Mouse (Mus musculus) macrophage (primary cell): ENCODE measurements around the gene Vac14. TPM values are rescaled to one million over a fixed set of nuclear protein-coding genes. Genes with fewer than 3 reads are reported as not detected.

Source experiments
- H3K27ac ChIP-seq: fragments of 350-480 bp; formaldehyde crosslinking; 2 replicates; pipeline ENCODE4 v1.9.0; 2021
- H3K36me3 ChIP-seq: fragments of 350-480 bp; formaldehyde crosslinking; 2 replicates; pipeline ENCODE4 v1.9.0; 2021; ENCODE audit errors: inconsistent target
- H3K4me3 ChIP-seq: fragments of 350-480 bp; formaldehyde crosslinking; 2 replicates; pipeline ENCODE4 v1.9.0; 2021; ENCODE audit errors: inconsistent target
- H3K79me2 ChIP-seq: fragments of 350-480 bp; formaldehyde crosslinking; 2 replicates; pipeline ENCODE4 v1.9.0; 2021; ENCODE audit errors: inconsistent target
- WGBS: methylation state at CpG from one replicate; pipeline ENCODE4 v1.1.7; 2026; ENCODE audit warnings: inconsistent platforms; ENCODE audit not compliant: missing documents; 5-methylcytosine and 5-hydroxymethylcytosine counted together
- polyA plus RNA-seq: library from polyadenylated mRNA; stranded (reverse); fragments of 250-400 nt; gene quantifications from 3 replicates; pipeline ENCODE4 v1.2.4, GENCODE M21; 2018; ENCODE audit warnings: inconsistent platforms

The Vac14 gene
- polyA plus RNA-seq, 1 experiment from 2014 or later, result 60.1 TPM

DNA sequence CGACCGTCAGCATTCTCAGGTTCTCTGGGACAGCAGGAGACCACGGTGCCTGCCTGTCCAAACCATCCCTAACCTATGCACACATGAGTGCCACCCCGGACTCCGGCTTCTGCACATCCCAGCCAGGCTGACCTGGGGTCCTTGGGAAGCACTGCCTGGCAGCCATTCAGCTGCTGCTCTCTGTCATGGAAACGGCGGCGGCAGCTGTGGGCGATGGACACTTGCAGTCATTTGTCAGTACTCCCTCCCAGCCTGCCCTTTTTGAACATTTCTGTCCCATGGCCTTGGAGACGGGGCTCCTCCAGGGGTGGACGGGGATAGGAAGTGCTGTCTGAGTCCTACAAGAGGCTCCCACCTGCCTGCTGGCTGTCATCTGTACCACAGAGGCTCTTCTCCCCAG is 90.0 kb downstream of the Vac14 start:
- WGBS, result 96% methylated on average over 9 of the region's 11 CpGs
- H3K79me2 ChIP-seq, result no peaks in the 10 kb centered on the region
- peaks cover 67% of the 10 kb centered on the region for H3K36me3 ChIP-seq
- no peak overlapping the region for H3K27ac ChIP-seq
- H3K4me3 ChIP-seq, result no peak overlapping the region

DNA sequence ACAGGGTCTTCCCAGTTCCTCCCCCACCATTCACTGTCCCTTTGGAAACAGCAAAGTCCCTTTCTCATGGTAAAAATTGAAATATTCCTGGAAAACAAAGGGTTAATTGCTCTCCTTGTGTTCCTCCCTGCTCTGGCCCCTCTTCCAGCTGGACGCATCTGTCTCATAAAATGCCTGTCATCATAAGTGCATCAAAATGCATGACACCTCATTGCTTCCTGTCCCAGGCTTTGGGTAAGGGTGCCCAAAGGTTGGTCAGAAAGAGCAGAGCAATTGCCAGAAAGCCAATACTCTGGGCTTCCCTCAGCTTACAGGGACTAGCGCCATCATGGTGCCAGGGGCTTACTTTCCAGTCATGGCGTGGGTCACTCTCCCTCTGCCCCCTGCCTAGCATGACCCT is 92.2 kb downstream of the Vac14 start:
- H3K27ac ChIP-seq, result no peak overlapping the region
- no peaks in the 10 kb centered on the region for H3K79me2 ChIP-seq
- 96% methylated on average over 3 of the region's 3 CpGs for WGBS
- peaks cover 78% of the 10 kb centered on the region for H3K36me3 ChIP-seq
- H3K4me3 ChIP-seq, result no peak overlapping the region

DNA sequence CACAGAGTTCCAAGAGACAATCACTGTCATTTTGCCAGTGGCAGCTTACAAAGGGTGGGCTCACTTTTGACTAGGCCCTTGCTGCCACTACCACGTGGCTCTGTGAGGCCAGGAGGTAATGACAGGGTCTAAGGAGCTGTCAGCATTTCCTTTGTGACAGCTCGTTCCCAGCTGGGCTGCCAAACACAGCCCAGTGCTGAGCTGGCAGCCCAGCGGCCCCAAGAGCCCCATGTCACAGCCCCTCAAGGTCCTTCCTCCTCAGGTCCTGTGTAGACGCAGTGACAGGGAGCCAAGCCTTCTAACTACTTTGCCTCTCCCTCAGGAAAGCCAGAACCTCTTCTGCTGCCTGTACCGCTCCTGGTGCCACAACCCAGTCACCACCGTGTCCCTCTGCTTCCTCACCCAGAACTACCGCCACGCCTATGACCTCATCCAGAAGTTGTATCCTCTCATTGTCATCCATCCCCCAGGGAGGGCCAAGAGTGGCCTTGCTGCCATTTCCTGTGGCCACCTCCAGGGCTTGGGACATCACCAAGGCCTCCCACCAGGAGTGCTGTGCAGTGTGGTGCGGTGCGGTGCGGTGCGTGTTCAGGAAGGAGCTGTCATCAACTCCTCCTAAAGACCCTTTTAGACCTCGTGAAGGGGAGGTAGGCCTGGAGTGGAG is 93.0 kb downstream of the Vac14 start:
- Histone ChIP-seq H3K79me2 (no peaks in the 10 kb centered on the region), H3K27ac (no peak overlapping the region), H3K4me3 (no peak overlapping the region), H3K36me3 (peaks cover 79% of the 10 kb centered on the region)
- whole genome bisulfite sequencing, result 82% methylated on average over 13 of the region's 13 CpGs

DNA sequence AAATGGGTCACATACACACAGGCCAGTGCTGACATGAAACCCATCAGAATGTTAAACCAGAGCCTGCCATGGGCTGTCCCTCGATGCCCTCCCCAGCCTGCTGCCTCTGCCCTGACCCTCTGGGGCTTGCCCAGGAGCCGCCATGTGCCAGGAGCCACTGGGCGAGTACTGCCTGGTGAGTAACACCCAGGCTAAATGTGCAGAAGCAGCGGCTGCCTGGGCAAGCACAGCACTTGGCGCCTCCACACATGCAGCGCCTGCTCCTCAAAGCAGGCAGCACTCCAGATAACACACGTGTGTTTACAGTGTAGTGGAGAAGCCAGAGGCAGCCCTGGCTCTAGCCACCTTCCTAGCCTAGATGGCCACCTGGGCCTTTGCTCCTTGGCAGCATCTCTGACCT is 94.7 kb downstream of the Vac14 start:
- peaks cover 68% of the 10 kb centered on the region for H3K36me3 ChIP-seq

DNA sequence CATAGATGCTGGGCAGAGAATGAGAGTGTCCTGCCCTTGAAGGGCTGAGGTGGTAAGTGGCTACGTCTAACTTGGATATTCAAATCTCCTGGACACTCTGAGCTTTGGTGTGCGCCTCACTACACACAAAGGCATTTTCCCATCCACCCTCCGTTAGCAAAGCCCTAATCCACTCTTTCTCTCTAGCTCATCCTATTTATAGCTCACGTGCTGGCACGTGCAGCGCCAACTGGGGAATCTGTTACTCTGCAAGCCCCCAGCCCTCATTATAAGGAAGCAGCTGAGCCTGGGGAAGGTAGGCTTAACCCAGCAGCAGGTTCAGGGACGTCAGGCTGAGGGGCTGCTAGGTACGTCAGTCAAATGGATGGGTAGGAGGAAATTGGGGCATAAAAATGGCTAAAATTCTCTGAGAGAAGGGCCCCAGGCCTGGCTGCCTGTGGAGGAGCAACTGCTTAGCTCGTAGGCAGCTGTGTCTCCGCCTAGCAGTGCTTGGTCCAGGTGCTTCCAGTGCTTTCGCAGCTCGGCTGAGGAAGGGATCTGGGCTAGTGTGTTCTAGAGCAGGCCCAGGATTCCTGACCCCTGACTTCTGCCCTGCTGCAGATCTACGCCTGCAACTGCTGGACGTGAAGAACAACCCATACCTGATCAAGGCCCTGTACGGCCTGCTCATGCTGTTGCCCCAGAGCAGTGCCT is 96.6 kb downstream of the Vac14 start:
- no peak overlapping the region for H3K27ac ChIP-seq
- 94% methylated on average over 15 of the region's 15 CpGs for whole genome bisulfite sequencing
- peaks cover 55% of the 10 kb centered on the region for H3K36me3 ChIP-seq
- H3K4me3 ChIP-seq, result no peak overlapping the region
- no peaks in the 10 kb centered on the region for H3K79me2 ChIP-seq

More for the DNA sequence above, 94.7 kb downstream of the Vac14 start:
- 95% methylated on average over 7 of the region's 7 CpGs for WGBS
- H3K4me3 ChIP-seq, result no peak overlapping the region
- H3K79me2 ChIP-seq, result no peaks in the 10 kb centered on the region
- no peak overlapping the region for H3K27ac ChIP-seq

DNA sequence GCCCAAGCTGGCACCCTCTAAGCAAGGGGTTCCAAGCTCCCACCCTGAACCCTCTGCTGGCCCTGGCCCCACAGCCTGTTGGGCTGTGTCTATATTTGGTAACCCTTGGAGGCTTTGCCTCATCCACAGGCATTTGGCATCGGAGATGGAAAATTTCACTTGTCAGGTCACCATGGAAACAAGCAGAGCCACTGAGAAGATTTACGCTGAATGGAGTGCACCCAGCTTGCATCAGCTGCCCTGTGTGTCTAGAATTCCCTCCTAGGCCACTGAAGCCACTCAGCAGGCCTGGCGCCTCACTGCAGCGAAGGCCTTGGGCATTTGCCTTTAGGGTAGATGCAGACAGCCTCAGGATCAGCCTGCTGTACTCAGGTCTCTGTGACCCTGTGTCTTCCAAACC is 97.7 kb downstream of the Vac14 start:
- Histone ChIP-seq H3K79me2 (no peaks in the 10 kb centered on the region), H3K4me3 (no peak overlapping the region), H3K27ac (no peak overlapping the region), H3K36me3 (peaks cover 44% of the 10 kb centered on the region)
- WGBS, result 97% methylated on average over 4 of the region's 4 CpGs

DNA sequence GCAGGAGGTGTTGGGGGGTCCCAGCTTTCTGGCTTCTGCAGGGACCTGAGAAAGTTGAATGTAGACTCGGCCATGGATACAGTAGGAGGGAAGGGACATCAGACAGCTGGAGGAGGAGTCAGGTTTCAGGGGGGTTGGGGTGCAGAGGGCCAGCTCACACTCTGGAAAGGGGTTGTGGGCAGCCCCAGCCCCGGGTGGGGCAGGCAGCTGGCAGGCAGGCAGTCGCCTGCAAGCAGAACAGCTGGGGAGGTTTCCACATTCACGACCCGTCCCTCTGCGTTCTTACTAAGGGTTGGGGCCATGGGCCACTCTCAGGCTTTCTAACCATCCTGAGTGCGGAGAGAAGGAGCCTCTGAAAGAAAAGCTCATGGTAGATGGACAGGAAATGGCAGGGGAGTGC is 98.7 kb downstream of the Vac14 start:
- 89% methylated on average over 7 of the region's 7 CpGs for WGBS
- Histone ChIP-seq H3K36me3 (peaks cover 34% of the 10 kb centered on the region), H3K79me2 (no peaks in the 10 kb centered on the region), H3K4me3 (no peak overlapping the region), H3K27ac (no peak overlapping the region)

DNA sequence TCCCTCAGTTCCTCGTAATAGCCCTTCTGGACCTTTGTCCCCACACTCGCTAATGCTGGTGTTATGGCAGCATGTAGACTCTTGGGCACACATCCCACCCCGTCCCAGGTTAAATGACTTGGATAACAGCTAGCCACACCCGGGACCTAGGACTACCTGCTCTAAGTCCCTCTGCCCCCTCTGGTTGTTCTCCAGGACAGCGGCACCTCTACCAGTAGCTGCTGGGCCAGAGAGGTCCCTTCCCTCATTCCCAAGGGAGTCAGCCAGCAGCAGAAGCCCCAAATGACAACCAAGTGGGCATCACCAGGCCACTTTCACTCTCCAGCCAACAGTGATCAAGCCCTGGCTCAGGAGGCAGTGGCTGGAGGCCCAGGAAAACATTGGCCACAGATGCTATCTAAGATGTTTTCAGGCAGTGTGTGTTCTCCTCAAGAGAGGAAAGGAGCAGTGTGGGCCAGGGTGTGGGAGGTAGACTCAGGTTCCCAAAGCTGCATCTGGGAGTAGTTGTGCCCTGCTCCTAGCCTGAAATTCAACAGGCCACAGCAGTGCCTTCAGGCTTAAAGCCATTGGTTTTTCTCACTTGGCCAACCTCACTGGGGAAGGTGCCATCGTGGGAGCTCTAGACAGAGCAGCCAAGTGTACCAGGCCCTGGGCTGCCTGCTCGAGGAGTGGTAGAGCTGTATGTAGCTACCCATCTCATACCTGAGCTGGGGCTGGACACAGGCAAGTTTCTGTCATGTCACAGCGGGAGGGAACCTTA is 100.0 kb downstream of the Vac14 start:
- peaks cover 21% of the 10 kb centered on the region for H3K36me3 ChIP-seq
- no peak overlapping the region for H3K4me3 ChIP-seq
- H3K27ac ChIP-seq, result no peak overlapping the region
- WGBS, result 90% methylated on average over 8 of the region's 8 CpGs
- H3K79me2 ChIP-seq, result no peaks in the 10 kb centered on the region

DNA sequence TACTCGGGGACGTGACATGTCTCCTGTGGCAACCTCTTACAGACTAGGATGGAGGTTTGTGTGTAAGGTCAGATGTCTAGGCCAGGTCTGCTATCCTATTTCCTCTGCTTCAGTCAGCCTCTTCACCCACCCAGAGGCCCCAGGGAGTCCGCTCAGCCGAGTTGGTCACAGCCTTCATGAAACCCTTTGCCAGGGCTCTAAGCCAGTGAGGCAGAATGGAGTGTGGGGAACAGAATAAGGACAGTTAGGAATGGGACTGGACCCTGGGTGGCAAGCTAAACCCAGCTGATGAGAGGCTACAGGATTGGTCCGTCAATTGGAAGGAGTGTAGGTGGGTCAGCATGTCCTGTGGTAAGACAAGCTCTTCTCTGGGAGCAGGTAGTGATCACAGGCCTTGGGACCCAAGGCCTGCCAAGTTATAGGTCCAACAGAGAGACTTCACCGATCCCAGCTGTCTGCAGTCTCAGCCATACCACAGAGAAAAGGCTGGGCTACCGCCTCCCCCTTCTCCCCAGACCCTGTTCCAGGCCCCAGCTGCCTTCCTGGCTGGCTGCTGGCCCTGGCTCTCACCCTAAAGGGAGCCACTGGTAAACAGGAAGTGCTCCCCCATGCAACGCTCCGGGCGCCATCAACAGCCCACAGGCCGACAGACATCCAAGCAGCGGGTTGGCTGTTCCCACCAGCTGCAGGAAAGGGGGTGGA is 100.7 kb downstream of the Vac14 start:
- Histone ChIP-seq H3K36me3 (peaks cover 15% of the 10 kb centered on the region; the same call in 1 of the 2 replicates), H3K4me3 (no peak overlapping the region), H3K79me2 (no peaks in the 10 kb centered on the region), H3K27ac (no peak overlapping the region)
- WGBS, result 47% methylated on average over 12 of the region's 12 CpGs

DNA sequence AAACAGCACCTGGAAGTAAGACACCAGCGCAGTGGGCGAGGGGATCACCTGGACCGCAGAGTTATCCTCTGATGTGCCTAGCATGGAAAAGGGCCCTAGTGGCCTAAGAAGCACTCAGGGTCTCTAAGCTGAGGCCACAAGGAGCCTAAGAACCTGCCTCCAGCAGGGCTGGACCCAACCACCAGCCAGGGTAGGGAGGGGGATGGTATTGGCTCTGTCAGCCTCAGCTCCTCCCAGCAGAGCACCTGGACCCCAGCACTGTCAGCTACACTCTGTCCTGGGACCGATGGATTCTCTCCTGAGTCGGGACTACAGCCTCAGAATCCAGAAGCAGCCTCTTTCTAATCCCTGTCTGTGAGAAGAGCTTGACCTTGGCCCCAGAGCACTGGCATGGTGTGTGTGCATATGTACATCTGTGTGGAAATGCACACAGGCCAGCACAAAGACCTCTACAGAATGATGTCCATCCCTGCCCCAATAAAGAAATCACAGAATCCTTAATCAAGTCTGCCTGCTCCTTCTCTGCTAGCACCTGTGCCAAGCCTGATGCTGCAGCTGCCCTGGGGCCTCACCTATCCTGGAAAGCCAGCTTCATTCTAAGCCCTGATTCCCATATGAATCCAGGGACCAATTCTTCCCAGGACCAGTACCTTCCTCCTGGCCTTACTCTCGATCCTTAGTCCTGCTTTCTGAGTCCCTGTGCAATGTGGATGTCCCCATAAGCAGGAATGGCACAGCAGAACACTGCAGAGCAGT is 101.7 kb downstream of the Vac14 start:
- Histone ChIP-seq H3K27ac (no peak overlapping the region), H3K79me2 (no peaks in the 10 kb centered on the region), H3K4me3 (no peak overlapping the region), H3K36me3 (0 out of 2 replicates have a peak, but pooled peaks cover 6% of the 10 kb centered on the region)
- WGBS, result 87% methylated on average over 6 of the region's 6 CpGs

DNA sequence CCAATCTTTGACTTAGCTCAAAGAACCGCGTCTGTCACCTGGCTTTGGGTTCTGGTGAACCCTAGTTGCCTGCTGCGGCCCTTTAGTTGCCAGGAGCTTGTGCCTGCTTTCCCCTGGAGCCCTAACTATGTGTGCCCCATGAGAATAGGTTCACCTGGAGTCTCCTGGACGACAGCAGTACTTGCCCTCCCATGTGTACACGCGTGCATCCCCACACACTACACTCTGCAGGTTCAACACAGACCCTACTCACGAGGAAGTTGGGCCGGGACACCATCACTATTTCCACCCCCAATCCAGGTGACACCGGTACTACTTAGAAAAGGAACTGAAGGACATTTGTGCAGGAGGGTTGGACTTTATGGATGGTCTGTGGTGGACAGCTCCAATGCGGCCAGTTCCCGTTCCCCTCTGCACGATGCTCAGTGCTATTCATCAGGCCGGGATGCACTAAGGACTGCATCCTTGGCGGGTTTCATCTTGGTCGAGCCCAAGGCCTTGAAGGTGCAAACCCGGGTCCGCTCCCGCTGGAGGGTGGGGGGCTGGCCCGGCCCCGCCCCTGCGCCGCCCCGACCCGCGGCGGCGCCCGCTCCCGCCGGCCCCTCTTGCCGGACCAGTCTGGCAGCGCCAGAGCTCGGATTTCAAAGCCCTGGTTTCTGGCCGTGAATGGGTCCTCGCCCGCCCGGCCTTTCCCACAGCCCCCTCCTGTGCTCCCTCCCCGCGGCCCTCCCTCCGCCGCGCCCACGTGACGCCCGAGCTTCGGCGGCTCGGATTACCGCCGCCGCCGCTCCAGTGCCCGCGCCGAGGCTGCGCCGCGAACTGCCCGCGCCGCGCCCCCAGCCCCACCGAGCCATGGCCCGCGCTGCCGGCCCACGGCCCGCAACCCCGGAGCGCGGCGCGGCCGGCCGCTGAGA is 102.6 kb downstream of the Vac14 start, which contains the start of gene Mtss1l:
Mtss1l (plus strand) TSS at position 792 of the 914 bp plus-strand sequence.
- Histone ChIP-seq H3K36me3 (no peaks in the 10 kb centered on the region), H3K27ac (no peak within 1 kb of the TSS), H3K79me2 (no peaks in the 10 kb centered on the region), H3K4me3 (no peak within 1 kb of the TSS)
- 12% methylated on average over 75 of the region's 75 CpGs for WGBS

DNA sequence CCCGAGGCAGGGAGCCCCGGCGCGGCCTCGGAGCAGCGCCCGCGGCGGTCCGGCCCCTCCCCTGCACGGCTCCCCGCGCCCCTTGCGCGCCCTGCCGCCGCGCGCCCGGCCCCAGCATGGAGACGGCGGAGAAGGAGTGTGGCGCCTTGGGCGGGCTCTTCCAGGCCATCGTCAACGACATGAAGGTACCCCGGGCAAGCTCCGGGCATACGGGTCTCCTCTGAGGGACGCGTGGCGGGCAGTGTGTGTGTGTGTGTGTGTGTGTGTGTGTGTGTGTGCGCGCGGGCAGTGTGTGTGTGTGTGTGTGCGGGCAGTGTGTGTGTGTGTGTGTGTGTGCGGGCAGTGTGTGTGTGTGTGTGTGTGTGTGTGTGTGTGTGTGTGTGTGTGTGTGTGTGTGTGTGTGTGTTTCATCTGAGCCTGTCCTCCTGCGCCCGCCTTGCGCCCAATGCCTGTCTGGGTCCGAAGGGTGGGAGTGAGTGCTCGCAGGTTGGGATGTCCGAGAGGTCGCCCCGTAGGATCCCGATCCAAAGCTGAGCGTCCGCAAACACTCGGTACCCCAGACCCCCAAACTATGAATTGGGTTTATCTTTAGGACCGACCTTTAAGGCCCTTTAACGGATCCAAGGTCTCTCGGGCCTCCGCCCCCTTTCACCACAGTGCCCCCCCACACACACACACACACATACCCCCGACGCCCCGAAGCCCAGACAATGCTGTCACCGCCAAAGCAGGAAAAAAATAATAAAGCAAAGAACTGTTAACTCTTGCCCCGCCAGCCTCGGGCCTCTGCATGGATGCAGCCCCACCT is 103.4 kb downstream of the Vac14 start:
- Histone ChIP-seq H3K27ac (no peak overlapping the region), H3K4me3 (no peak overlapping the region), H3K36me3 (no peaks in the 10 kb centered on the region), H3K79me2 (no peaks in the 10 kb centered on the region)
- 9% methylated on average over 32 of the region's 59 CpGs for whole genome bisulfite sequencing
